Mouse (Mus musculus) brain, embryonic 14.5 days (tissue): ENCODE data around the gene Samd15.

Experiments
- CTCF ChIP-seq: fragments of 200-500 bp; IDR thresholded peaks from 2 replicates; pipeline ENCODE4 v1.5.1; 2012; ENCODE audit warnings: inconsistent platforms, mild to moderate bottlenecking, moderate library complexity, borderline replicate concordance; ENCODE audit not compliant: insufficient read depth, insufficient read length; ENCODE audit errors: extremely low read depth
- POLR2A ChIP-seq: fragments of 200-500 bp; IDR thresholded peaks from 2 replicates; pipeline ENCODE4 v1.6.1; 2012; ENCODE audit warnings: mild to moderate bottlenecking, inconsistent platforms, borderline replicate concordance; ENCODE audit not compliant: poor library complexity, insufficient read depth, insufficient read length, severe bottlenecking; ENCODE audit errors: extremely low read depth

- no peak for TF ChIP-seq CTCF
- no peak for TF ChIP-seq POLR2A
These were observed 50.6 kb downstream of the Samd15 start for GRCm38 (mm10) chr12:87250161-87250560.
